Mouse (Mus musculus) forebrain, embryonic 11.5 days (tissue): ENCODE data around the gene Nup85. TPM values are rescaled to one million over a fixed set of nuclear protein-coding genes. Genes with fewer than 3 reads are reported as not detected.

ENCODE experiments used
- ATAC-seq: fragments of 200-750 bp; cut with Nextera tagmentation; replicated peaks from 2 replicates; pipeline ENCODE4 v1.8.0; 2017; ENCODE audit warnings: moderate TSS enrichment; ENCODE audit not compliant: low FRiP score
- DNase-seq: peaks from one replicate; pipeline ENCODE4 v3.0.0-alpha.2; 2017; ENCODE audit warnings: low spot score
- H3K27ac ChIP-seq: fragments of 300-500 bp; sonication (generic); 2 replicates; pipeline ENCODE4 v1.5.1; 2014; ENCODE audit warnings: low read depth, low read length
- H3K27me3 ChIP-seq: fragments of 300-500 bp; sonication (generic); 2 replicates; pipeline ENCODE4 v1.6.1; 2014; ENCODE audit warnings: mild to moderate bottlenecking, low read length, mixed read lengths; ENCODE audit not compliant: control insufficient read depth, insufficient read depth
- H3K36me3 ChIP-seq: fragments of 300-500 bp; sonication (generic); 2 replicates; pipeline ENCODE4 v1.6.1; 2014; ENCODE audit warnings: mild to moderate bottlenecking, low read length, moderate library complexity, mixed read lengths; ENCODE audit not compliant: control insufficient read depth, insufficient read depth
- H3K4me1 ChIP-seq: fragments of 300-500 bp; sonication (generic); replicated peaks from 2 replicates; pipeline ENCODE4 v1.6.1; 2014; ENCODE audit warnings: low read length, mixed read lengths; ENCODE audit not compliant: control insufficient read depth, insufficient read depth
- H3K4me2 ChIP-seq: fragments of 300-500 bp; sonication (generic); 2 replicates; pipeline ENCODE4 v1.6.1; 2014; ENCODE audit warnings: low read depth, mild to moderate bottlenecking, low read length, moderate library complexity, mixed read lengths; ENCODE audit not compliant: severe bottlenecking
- H3K4me3 ChIP-seq: fragments of 300-500 bp; sonication (generic); 2 replicates; pipeline ENCODE4 v1.5.1; 2014; ENCODE audit warnings: low read depth, low read length
- H3K9ac ChIP-seq: fragments of 300-500 bp; sonication (generic); 2 replicates; pipeline ENCODE4 v1.6.1; 2014; ENCODE audit warnings: low read length
- H3K9me3 ChIP-seq: fragments of 300-500 bp; sonication (generic); 2 replicates; pipeline ENCODE4 v1.6.1; 2016; ENCODE audit warnings: low read length, mixed read lengths; ENCODE audit not compliant: control insufficient read depth
- WGBS: fragments of 180-500 bp; shearing (Covaris S2); extraction: QIAGEN DNeasy Blood & Tissue Kit; methylation state at CpG from one replicate; pipeline ENCODE4 v1.1.7; 2014; 5-methylcytosine and 5-hydroxymethylcytosine counted together
- polyA plus RNA-seq: library from polyadenylated mRNA; unstranded; fragments of >200 nt; fragmentation: Nextera tagmentation; extraction: Ambion mirVana; gene quantifications from 2 replicates; pipeline ENCODE4 v1.2.1, GENCODE M21; 2014

The Nup85 gene
- polyA plus RNA-seq, 1 experiment from 2014 or later, result 236 TPM

DNA sequence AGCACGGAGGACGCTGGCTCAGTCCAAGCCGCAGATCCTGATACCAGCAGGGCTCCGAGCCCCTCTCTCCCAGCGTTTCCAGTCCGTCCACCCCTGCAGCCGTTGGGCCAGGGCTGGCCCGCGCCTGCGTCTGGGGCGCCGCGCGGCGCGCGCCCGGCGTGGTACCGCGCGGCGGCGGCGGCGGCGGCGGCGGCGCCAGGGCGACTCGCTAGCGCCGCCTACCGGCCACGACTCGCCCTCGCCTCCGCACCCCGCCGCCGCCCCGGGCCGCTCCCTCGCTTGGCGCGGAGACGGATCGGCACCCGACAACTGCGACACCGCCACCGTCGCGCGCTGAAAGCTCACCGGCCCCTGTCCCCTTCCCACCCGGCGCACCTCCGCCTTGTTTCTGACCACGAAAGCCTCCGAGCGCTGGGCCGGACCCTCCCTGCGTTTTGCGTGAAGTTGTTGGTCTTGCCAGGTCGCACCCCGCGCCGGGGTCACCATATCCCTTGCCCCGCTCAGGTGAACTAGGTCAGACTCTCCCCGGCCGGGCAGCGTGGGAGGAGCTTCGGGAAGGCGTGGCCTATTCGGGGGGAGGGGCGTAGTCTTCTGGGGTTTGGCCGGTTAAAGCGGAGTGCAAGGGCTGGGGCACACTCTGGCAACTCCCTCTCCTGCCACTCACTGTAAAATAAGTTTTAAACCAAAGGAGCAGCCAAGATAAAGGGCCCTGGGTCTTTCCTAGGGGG, 48.3 kb downstream of the Nup85 start, which contains the start of gene Mif4gd:
Gene Mif4gd (minus strand): TSS at position 560 of the 728 bp plus-strand sequence.
- peak within 1 kb of the TSS; percentile 53 for H3K4me3 ChIP-seq
- ATAC-seq (peak; percentile 85), DNase-seq (peak; percentile 92)
- WGBS, result under 1% methylated on average over 50 of the region's 80 CpGs
- H3K27ac ChIP-seq, result peak within 1 kb of the TSS; percentile 57
- peaks cover 16% of the 10 kb centered on the region for H3K4me1 ChIP-seq
- H3K9ac ChIP-seq, result peak within 1 kb of the TSS; percentile 70
- H3K9me3 ChIP-seq, result no peaks in the 10 kb centered on the region
- no peaks in the 10 kb centered on the region for H3K27me3 ChIP-seq
- peaks cover 2% of the 10 kb centered on the region; the same call in 1 of the 2 replicates for H3K36me3 ChIP-seq
- peak within 1 kb of the TSS; percentile 89 for H3K4me2 ChIP-seq

DNA sequence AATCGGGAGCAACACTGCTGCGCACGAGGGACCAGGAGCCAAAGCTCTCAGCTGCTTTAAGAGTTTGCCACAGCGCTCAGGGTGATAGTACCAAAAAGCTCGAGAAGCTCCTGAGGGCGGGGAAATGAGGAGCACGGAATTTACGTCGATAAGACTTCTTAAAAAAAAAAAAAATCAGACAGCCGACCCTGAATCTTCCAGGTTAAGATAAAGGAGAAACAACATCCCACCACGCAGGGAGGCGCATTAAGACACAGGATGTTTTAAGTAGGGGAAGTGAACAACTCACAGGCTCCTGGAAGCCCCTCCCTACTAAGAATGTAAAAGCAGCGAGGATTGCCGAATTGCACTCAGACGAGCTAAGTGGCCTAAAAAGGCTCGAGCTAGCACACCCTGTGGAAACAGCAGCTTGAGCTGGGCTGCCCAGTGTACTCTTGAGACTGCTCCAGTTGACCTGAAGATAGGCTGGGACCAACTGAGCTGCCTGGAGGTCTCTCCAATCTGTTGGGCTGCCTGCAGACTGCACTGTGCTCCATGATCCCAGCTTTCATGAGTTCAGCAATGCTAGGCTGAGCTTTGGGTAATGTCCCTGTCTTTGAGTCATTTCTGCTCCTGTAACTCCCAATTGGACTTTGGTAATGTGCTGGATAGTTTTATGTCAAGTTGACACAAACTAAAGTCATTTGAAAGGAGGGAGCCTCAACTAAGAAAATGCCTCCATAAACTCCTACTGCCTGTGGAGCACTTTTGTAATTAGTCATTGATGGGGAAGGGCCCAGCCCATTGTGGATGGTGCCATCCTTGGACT, 49.1 kb downstream of the Nup85 start:
- no peak overlapping the region for H3K27ac ChIP-seq
- peak; percentile 16; the same call in 1 of the 2 replicates for ATAC-seq
- under 1% methylated on average over 16 of the region's 16 CpGs for WGBS

DNA sequence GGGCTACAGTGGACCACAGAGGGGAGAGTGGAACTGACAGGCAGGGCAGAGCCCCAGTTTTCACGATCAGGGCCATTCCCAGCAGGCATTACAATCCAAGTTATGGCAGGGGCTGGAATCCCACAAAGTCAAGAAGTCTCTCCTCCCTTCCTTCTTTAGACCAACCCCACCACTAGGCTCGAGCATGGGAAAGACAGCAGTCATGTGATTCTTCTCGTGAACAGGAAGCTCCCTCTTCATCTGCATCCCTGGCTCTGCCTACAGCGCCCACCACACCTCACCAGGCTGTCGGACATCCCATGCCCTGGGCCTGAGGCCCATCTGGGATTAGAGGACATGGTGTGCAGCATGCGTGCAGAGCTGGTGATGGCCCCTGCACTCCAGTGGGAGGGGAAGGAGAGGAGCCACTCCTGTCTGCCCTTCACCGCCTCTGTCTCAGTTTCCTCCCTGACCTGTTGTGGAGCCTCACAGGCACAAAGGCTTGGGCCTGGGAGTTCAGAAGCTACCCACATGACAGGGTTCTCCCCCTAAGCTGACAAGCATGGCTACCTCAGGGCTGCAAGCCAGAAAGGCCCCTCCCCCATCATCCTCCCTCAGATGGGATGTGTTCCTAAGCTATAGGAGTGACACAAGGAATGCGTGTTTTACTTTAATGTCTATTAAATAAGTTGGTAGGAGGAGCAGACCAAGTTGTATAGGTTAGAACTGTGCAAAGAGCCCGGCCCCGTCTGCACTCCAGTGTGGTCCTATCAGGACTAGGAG, 50.3 kb downstream of the Nup85 start:
- DNase-seq, result no peak
- H3K4me1 ChIP-seq, result peaks cover 16% of the 10 kb centered on the region
- no peaks in the 10 kb centered on the region for H3K27me3 ChIP-seq
- no peak overlapping the region for H3K27ac ChIP-seq
- ATAC-seq, result no peak
- no peak overlapping the region for H3K4me3 ChIP-seq
- WGBS, result 84% methylated on average over 10 of the region's 10 CpGs
- H3K9ac ChIP-seq, result no peak overlapping the region
- H3K4me2 ChIP-seq, result no peak overlapping the region
- no peaks in the 10 kb centered on the region for H3K36me3 ChIP-seq
- H3K9me3 ChIP-seq, result no peaks in the 10 kb centered on the region

More for the DNA sequence above, 49.1 kb downstream of the Nup85 start:
- H3K27me3 ChIP-seq, result no peaks in the 10 kb centered on the region
- peak overlapping the region; percentile 89 for H3K4me2 ChIP-seq
- H3K36me3 ChIP-seq, result no peaks in the 10 kb centered on the region; the same call in 1 of the 2 replicates
- DNase-seq, result no peak
- no peaks in the 10 kb centered on the region for H3K9me3 ChIP-seq
- peak overlapping the region; percentile 70 for H3K9ac ChIP-seq
- peak overlapping the region; percentile 53 for H3K4me3 ChIP-seq
- peaks cover 16% of the 10 kb centered on the region for H3K4me1 ChIP-seq

DNA sequence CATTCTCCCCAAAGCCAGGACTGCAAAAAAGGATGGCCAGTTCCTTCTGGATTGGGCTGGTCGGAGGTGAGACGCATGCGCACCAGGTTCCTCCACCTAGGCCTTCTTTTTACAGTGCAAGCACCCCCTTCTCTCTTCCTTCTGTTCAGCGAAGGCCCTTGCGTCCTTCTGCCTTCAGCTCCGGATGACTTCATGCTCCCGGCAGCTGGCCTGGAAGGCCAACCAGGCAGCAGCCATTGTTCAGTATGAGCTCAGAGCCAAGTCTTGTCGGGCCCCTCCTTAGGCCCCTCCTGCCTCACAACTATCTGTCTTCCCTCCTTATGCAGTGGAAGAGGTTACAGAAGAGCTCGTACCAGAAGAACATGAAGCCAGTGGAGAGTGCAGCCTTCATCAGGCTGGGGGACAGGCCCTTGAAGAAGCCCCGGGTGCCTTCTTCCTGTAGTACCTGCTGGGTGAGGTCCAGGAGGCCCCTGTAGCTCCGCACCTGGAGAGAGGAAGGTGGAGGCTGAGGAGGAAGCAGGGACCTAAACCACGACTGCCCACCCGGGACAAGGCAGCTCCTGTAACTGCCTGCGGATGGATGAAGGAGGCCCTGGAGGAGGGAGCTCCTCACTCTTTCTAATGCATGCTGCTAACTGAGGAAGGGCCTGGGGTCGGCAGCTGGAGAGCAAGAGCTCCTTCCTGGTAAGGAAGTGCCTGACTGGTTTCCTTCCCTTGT, 51.0 kb downstream of the Nup85 start:
- WGBS, result 85% methylated on average over 15 of the region's 15 CpGs
- DNase-seq (no peak), ATAC-seq (no peak)

DNA sequence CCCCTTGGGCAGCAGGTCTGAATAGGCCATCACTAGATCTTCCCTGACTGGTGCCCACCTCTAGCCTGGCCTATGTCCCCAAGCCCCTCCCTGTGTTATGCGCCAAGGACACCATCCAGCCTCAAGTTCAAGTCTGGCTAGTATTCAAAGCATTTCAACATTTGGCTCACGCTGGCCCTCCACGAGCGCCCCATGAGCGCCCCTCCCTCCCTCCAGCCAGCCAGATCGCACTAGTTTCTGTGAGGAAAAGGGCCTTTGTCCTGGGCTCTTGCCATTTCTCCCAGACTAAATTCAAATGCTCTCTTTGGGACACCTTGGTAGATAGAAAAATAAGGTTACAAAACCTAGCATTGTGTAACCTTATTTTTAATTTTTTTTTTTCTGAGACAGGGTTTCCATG, 51.6 kb downstream of the Nup85 start:
- Histone ChIP-seq H3K9me3 (no peaks in the 10 kb centered on the region), H3K27ac (no peak overlapping the region), H3K4me2 (no peak overlapping the region), H3K9ac (no peak overlapping the region), H3K4me1 (peaks cover 16% of the 10 kb centered on the region), H3K4me3 (no peak overlapping the region), H3K36me3 (no peaks in the 10 kb centered on the region), H3K27me3 (no peaks in the 10 kb centered on the region)
- no peak for ATAC-seq
- 94% methylated on average over 6 of the region's 6 CpGs for WGBS
- DNase-seq, result no peak

More for the DNA sequence above, 51.0 kb downstream of the Nup85 start:
- Histone ChIP-seq H3K9ac (no peak overlapping the region), H3K27ac (no peak overlapping the region), H3K27me3 (no peaks in the 10 kb centered on the region), H3K4me2 (no peak overlapping the region), H3K4me1 (peaks cover 16% of the 10 kb centered on the region), H3K4me3 (no peak overlapping the region), H3K36me3 (no peaks in the 10 kb centered on the region), H3K9me3 (no peaks in the 10 kb centered on the region)

DNA sequence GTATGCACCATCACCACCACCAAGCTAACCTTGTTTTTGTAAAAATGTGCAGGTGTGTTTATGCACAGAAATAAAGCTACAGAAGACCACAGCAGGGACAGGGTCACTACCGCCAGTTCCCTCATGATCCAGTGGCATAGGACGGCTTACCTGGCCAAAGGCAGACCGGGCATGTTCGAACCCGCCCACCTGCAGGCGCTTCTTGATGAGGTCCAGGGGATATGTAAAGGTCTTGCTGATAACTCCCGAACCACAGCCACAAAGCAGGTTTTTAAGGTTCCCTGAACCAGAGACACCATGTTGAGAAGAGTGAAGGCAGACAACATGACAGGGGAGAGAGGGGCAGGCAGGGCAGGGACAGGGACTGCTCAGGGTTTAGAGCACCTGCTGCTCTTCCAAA, 52.1 kb downstream of the Nup85 start:
- H3K4me3 ChIP-seq, result no peak overlapping the region
- H3K27me3 ChIP-seq, result no peaks in the 10 kb centered on the region
- DNase-seq, result no peak
- no peak overlapping the region for H3K27ac ChIP-seq
- H3K9ac ChIP-seq, result no peak overlapping the region
- H3K36me3 ChIP-seq, result no peaks in the 10 kb centered on the region
- H3K9me3 ChIP-seq, result no peaks in the 10 kb centered on the region
- WGBS, result 93% methylated on average over 7 of the region's 7 CpGs
- H3K4me1 ChIP-seq, result peaks cover 14% of the 10 kb centered on the region
- no peak for ATAC-seq
- no peak overlapping the region for H3K4me2 ChIP-seq

DNA sequence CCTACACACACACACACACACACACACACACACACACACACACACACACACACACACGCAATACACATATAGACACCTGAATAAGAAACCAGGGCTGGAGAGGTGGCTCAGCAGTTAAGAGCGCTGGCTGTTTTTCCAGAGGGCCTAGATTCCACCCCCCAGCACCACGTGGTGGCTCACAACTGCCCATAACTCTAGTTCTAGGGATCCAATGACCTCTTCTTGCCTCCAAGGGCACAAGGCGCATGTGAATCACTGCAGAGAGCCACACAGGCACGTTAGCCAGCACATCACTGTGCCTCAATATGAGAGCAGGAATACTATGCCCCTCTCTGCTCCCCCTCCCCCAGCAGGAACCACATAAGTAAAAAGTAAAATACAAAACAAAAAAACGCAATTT, 52.7 kb downstream of the Nup85 start:
- Histone ChIP-seq H3K4me2 (no peak overlapping the region), H3K27ac (no peak overlapping the region), H3K36me3 (no peaks in the 10 kb centered on the region), H3K27me3 (no peaks in the 10 kb centered on the region), H3K9ac (no peak overlapping the region), H3K9me3 (no peaks in the 10 kb centered on the region), H3K4me1 (peaks cover 10% of the 10 kb centered on the region), H3K4me3 (no peak overlapping the region)
- no peak for DNase-seq
- no peak for ATAC-seq
- WGBS, result 85% methylated on average over 6 of the region's 6 CpGs

DNA sequence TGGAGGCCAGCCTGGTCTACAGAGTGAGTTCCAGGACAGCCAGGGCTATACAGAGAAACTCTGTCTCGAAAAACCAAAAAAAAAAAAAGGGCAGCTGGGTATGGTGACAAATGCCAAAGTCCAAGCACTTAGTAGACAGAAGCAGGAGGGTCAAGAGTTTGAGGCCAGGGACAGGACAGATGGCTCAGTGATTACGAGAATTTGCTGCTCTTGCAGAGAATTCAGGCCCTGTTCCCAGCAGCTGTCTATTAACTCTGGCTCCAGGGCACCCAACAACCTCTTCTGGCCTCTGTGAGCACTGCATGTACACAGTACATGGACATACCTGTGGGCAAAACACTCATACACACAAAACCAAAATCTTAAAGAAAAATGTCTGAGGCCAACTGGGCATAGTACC, 53.8 kb downstream of the Nup85 start:
- Histone ChIP-seq H3K4me2 (no peak overlapping the region), H3K9ac (no peak overlapping the region), H3K4me1 (peaks cover 6% of the 10 kb centered on the region), H3K4me3 (no peak overlapping the region), H3K36me3 (0 out of 2 replicates have a peak, but pooled peaks cover 2% of the 10 kb centered on the region), H3K27me3 (no peaks in the 10 kb centered on the region), H3K27ac (no peak overlapping the region), H3K9me3 (no peaks in the 10 kb centered on the region)
- ATAC-seq (no peak), DNase-seq (no peak)
- 81% methylated on average over 2 of the region's 2 CpGs for WGBS
